Mouse (Mus musculus) left cerebral cortex, postnatal 25 days (tissue): ENCODE results near the gene Sec61g. TPM values are rescaled to one million over a fixed set of nuclear protein-coding genes. Genes with fewer than 3 reads are reported as not detected.
"Not testable (repeated sequence)": the region's sequence is repeated elsewhere in the genome, so short reads cannot be mapped to it uniquely, and the experiment has no call there.

Source experiments
- DNase-seq, 2 experiments: peaks; one replicate each; pipeline ENCODE4 v3.0.0; 2022; ENCODE audit warnings: low spot score in 2 of 2, mixed read lengths in 1 of 2
- intact Hi-C: fragments of 180-260 bp; cut with DNase I; formaldehyde crosslinking; loops from one replicate; pipeline ENCODE4 v1.15.1; 2025
- total RNA-seq, 2 experiments: library from RNA; stranded (reverse); gene quantifications; 2 replicates each; pipeline ENCODE4 v1.2.3; 2021

Sec61g gene
- total RNA-seq: 10 to 100 TPM in 1 of 2 experiments, 1 to 10 TPM in 1; 7.9 to 10.8 TPM

DNA sequence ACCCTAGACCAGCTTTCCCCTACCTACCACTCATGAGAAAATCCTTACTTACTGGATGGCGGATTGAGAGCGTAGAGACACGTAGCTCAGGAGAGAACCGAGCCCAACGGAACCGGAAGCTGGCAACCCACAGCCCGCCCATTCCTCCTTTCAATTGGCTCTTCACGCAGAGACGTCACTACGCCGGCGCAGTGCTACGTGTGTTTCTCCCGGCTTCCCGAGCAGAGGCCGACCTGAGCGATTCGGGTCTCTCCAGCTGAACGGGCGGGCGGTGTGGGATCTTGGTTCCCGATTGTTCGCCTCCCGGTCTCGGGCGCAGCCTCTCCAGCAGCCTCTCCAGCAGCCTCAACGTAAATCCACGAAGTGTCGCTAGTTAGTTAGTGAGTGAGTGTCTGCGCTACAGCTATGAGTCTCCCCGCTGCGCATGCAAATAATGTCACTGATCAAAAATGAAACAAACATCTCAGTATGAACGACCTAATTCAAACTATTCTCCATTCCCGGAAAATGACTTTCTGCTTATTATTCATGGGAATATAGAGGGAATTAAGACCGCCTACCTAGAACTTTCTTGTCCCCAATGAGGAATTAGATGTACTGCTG lies at the start of gene Sec61g:
Gene Sec61g (minus strand): TSS at position 433 of the 603 bp plus-strand sequence.
- peak; percentile 94 to 97 for DNase-seq
- intact Hi-C loops: loop anchor here (5.0 to 10.0 kb wide), 2 partner anchors 444 to 547 kb away; partner anchors contain the start of genes Cnrip1, Fbxo48 and Plek

DNA sequence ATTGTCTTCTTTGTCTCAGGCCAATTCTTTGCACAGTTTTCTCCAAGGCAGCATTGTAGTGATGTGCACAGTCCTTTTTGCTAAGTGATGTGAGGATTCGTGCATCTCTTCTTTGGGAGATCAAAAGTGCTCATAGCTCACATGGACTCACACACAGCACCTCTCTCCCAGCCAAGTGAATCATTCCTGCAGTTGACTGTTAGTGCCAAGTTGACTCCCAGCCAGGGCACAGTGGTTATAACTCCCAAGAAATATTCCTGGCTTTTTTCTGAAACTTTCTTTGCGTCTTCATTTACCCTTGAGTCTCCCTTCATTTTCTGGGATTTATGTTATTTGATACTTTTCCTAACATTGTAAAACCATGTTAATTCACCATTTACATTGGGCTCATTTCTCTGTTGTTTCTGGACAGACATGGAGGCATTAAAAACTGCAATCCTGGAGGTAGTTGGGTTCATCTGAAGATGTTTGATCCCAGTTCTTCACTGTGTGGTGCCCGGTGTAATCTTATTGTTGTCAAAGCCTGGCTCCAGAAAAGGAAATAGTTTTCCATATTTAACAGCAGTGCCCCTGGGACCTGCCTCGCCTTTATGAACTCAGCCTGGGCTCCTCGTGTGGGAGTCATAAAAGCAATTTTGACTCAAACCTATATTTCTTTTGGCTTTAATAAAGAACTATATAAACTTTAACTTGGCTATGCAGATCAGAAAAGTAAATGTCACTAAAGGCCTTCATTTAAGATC lies 38.3 kb upstream of the Sec61g start:
- intact Hi-C loops: no loop called here
- DNase-seq: no peak

DNA sequence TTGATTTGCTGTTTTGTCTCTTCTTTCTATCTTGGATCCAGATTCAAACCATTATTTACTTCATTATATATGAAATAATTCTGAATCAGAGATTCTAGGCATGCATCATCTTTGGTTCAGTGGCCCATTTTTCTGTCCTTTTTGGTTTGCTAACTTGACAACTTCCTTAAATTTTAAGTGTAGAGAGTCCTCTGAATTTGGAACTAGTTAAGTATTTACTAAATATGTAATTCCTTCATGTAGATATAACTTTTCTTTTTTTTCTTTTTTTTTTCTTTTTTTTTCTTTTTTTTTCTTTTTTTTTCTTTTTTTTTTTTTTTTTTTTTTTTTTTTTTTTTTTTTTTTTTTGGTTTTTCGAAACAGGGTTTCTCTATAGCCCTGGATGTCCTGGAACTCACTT lies 29.1 kb upstream of the Sec61g start:
- DNase-seq: no peak
- intact Hi-C loops: no loop called here

DNA sequence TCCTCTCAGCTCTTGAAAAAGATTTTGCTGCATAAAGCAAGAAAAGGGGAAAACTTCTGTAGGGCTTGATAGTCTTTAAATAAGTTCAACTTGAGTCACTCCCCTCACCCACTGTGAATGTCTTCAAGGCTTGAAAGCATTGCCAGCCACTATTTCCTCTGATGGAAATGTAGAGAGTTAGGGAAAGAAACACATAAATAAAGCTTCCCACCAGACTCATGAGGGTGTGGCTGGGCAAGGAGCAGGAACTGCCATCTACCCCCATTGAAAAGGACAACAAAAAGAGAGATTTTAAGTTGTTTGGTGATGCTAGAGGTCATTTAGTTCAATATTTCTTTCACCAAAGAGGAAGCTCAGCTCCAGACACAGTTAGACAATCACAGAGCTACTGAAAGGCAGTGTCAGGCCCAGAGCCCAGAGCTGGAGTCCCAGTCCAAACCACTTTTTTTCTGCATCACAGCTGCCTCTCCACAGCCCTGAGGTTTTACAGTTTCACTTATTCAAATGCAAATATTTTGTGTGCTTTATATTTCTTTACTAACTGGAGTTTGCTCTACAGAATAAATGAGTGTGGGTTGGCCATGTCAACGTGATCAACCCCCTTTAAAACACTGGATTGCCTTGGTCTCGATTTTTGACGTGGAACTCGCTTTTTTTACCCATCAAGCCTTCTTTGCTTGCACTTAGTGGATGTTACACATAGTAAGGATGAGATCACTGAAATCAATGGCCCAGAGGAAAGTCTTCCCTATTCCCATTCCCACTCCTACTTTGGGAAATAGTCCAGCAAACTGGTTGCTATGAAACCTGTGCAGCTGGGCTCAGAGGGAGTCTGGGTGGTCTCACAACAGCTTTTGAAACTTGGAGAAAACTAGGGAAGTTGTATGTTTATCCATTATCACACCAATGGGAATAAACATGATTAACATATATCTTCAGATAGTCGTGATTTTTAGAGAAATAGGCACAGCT lies 26.6 kb upstream of the Sec61g start:
- DNase-seq: no peak
- intact Hi-C loops: no loop called here

DNA sequence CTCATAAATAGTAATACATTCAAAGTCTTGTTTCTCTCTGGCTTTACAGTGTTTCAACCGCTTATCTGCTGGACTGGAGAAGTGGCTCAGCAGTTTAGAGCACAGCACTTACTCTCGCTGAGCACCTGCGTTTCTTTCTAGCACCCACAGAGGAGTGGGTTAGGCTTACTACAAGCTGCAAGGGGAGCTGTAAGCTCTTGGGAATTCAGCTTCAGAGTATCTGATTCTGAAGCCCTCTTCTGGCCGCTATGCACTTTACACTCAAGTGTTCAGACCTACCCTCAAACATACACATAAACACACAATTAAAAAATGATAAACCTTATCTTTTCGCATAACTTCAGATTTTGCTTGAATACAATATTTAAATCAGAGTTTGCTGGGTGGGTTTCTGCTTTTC lies 24.6 kb upstream of the Sec61g start:
- no peak for DNase-seq
- intact Hi-C loops: no loop called here

DNA sequence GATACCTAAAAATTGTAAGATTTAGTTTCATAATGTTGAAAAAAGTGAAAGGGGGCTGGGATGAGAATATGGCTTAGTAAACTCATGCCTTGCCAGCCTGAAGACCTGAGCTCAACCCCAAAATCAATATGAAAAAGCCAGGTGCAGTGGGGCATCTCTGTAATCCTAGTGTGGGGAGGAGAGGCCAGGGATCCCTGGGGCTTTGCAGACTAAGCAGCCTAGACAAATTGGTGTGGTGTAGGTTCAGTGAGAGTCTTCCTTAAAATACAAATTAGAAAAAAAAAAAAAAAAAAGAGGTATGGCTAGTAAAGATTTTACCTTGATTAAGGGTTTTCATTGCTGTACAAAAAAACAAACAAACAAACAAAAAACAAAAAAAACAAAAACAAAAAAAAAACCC lies 20.6 kb upstream of the Sec61g start:
- intact Hi-C loops: loop anchor here (10.0 kb wide), 1 partner anchor 336 kb away; no protein-coding TSS in a partner anchor
- DNase-seq: no peak

DNA sequence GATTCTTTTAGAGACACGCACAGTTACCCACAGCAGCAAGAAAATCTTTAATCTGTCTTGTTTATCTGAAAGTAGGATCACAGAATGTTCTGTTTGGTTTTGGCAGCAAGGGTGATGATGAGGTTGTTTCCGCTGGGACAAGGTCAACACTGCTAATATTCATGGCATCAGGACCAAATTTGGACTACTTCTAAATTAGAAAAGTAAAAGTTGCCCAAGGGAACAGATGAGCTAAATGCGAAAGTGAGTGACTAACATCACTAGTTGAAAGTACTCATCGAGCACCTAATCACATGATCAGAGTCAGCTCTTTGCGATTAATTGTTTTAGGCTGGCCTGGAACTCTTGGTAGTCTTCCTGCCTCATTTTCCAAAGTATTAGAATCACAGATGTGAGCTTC lies 20.1 kb upstream of the Sec61g start:
- intact Hi-C loops: loop anchor here (10.0 kb wide), 1 partner anchor 336 kb away; no protein-coding TSS in a partner anchor
- DNase-seq: no peak

DNA sequence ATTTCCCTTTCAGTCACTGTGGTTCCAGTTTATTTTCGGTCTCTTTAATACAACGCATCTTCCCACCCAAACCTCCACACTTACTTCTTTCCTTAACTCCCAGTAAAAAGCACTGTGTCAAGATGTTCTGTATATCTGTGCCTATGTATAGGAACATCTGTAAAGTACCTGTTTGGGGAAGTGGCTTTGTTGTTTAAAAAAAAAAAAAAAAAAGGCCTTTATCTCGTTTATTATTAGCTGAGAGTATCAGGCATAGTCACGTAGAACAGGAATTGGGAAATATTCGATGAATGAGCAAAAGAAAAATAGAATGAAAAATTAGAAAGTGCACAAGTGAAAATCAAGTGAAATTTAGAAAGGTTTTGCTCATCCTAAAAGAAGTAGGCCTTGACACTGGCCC lies 19.5 kb upstream of the Sec61g start:
- no peak for DNase-seq
- intact Hi-C loops: loop anchor here (10.0 kb wide), 1 partner anchor 337 kb away; no protein-coding TSS in a partner anchor

DNA sequence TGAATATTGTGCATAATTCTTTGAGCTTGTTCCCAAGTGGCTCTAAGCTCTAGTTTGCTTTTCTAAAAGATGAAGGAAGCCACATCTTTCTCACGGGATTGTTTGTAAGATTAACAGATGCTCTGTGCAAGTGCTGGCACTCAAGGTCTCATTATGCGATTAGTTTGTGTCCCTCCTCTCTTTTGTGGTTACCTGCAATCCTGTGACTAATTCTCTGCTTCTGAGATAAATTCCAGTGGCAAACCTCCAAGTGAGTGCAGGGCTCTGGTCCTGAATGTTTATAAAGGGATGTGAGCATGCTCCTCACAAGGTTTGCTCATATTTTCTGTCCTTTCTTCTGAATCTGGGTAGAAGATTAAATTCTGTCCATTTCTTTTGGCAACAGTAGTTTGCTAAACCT lies 18.2 kb upstream of the Sec61g start:
- intact Hi-C loops: loop anchor here (10.0 kb wide), 1 partner anchor 338 kb away; no protein-coding TSS in a partner anchor
- DNase-seq: no peak

DNA sequence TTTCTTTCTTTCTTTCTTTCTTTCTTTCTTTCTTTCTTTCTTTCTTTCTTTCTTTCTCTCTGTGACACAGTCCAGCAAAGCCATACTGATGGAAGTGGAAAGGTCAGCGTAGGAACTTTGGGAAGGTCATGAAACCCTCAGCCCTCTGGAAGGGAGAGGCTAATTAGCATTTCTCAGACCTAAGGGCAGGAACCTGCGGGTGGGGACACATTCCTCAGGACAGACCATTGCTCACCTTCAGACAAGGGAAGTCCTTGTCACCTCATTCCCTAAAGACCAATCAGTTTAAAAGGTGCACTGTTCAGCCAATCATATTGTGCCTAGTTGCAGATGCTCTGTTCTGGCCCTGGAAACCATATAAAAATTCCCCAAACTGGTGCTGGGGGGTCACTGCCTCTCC lies 17.4 kb upstream of the Sec61g start:
- intact Hi-C loops: loop anchor here (1.0 to 10.0 kb wide), 2 partner anchors 339 to 423 kb away; no protein-coding TSS in a partner anchor
- no peak for DNase-seq

DNA sequence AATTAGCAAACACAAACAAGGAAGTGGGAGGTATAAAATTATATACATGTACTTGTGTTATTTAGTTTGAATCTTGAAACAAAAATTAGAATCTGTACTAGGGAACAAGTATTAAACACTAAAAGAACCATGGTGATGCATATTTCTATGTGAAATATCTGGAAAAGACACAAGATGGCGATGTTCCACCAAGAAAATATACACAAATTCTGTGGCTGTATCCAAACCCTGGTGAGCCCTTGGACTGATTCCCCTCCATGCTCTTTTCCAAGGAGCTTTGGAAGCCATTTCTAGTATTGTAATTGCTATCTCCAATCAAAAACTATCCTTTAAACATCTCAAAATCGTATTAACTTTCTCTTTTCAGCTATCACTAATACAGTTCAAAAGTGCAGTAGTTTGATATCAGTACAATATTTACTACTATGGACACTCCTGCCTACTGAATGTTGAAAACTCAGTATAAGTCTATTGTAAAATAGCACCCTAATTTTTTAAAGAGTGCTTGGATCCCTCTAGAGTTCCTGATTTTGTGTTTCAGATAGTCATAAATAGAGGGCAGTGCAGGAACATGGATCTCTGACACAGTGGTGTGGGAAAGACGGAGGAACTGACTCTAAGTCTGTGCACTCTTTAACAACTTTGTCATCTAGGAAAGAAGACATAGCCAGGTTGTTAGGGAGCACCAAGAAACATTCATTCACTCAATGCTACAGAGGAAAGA lies 16.8 kb upstream of the Sec61g start:
- intact Hi-C loops: loop anchor here (1.0 to 10.0 kb wide), 2 partner anchors 340 to 423 kb away; no protein-coding TSS in a partner anchor
- peak; percentile 35 to 56 for DNase-seq

DNA sequence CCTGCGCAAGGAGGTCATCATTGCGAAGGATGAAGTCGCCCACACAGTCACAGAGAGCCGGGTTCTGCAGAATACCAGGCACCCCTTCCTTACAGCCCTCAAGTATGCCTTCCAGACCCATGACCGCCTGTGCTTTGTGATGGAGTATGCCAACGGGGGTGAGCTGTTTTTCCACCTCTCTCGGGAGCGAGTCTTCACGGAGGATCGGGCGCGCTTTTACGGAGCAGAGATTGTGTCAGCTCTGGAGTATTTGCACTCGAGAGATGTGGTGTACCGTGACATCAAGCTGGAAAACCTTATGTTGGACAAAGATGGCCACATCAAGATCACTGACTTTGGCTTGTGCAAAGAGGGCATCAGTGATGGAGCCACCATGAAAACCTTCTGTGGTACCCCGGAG lies 6.8 kb upstream of the Sec61g start:
- intact Hi-C loops, DNase-seq: not testable (repeated sequence)

DNA sequence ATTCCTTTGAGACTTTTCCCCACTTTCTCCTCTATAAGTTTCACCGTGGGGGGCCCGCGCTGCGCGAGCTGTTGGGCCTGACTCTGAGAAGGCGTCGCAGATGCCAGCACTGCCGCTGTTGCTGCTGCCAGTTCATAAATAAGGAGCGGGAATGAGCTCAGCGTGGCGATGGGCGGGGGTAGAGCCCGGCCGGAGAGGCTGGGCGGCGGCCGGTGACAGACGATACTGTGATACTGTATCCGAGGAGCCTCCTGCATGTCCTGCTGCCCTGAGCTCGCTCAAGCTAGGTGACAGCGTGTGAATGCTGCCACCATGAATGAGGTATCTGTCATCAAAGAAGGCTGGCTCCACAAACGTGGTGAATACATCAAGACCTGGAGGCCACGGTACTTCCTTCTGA lies 5.9 kb upstream of the Sec61g start:
- DNase-seq, intact Hi-C loops: not testable (repeated sequence)

DNA sequence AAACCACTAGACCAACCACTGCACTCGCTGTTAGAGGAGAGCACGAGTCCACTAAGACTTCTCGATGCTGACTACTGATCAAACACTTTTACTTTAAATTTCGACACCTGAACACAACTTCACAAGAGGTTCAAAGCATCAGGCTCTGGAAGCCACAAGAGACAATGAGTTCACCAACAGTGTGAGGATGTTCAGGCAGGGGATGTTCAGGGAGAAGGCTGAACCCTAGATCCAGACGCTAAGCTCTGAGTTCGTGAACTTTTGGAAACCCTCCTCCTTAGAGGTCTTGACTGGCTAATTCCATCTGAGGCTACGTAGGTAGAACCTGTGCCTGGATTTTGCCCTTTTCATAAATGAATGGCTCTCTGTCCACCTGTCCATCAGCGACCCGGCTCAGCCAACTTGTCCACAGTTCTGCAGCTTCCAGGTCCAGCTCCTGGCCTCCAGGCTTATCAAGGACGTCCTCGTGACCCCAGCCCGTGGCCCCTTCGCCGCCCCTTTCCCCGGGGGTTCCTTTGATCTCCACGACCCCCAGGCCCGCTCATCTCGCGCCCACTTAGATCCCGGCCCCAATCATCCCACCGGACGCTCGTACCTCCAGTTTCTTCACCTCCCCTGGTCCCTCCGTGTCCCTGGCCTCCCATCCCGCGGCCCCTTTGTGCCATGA lies 766 bp downstream of the Sec61g start:
- intact Hi-C loops: loop anchor here (5.0 to 10.0 kb wide), 2 partner anchors 445 to 547 kb away; partner anchors contain the start of genes Cnrip1, Fbxo48 and Plek
- DNase-seq: peak in 1 of 2 experiments; percentile 8

DNA sequence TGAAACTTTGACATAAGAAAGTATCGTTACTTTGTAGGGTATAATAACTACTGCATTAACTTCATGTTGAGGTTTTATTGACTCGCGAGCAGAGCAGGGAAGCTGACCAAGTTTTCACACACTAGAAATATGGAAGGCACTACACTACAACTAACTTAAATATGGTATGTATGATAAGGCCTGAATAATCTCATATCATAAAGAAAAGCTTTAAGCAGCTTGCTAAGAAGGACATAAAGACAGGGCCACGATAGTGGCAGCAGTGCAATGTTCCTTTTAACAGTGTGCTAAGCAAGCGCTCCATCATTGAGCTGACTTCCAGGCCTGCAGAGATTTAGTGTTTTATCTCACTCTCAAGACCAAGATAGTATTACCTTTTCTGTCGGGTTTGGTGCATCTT lies 2.3 kb downstream of the Sec61g start:
- no peak for DNase-seq
- intact Hi-C loops: loop anchor here (5.0 to 10.0 kb wide), 2 partner anchors 446 to 549 kb away; partner anchors contain the start of genes Cnrip1, Fbxo48 and Plek

DNA sequence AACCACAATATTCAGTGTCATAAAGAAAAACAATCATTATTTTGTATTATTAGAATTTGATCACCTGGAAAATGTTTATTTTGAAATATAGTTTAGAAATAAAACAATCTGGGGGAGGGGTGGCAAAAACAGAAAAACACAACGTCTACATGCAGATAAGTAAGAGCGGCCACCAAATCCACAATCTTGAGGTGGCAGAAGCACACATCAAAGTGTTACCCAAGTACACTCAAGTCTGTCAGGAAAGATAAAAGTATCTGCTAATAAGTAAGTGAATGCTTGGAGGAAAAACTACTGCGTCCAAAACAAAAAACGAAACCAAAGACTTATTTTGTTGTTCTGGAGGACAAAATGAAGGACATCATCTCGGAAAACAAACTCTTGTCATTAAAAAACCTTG lies 5.1 kb downstream of the Sec61g start:
- DNase-seq: no peak
- intact Hi-C loops: loop anchor here (10.0 kb wide), 1 partner anchor 552 kb away; the partner anchor contains the start of genes Cnrip1 and Plek

DNA sequence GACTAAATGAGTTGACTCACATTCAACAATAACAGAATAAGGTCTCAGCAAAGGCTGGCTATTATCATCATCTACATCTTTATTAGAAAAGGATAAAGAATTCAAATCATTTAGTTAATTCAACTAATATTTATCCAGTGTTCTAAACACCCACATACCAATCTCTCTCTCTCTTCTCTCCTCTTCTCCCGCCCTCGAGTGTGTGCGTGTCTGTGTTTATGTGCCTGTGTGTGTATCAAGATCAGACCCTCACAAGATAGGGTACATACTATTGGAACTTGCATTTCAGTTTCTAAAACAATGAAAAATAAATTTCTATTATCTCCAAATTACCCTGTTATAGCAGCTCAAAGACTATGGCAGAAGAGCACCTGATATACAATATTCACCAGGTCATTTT lies 5.5 kb downstream of the Sec61g start:
- no peak for DNase-seq
- intact Hi-C loops: loop anchor here (10.0 kb wide), 1 partner anchor 552 kb away; the partner anchor contains the start of genes Cnrip1 and Plek
